Mouse (Mus musculus) heart, adult 2 months (tissue): ENCODE data around the gene Defb15.

Experiments
- CTCF ChIP-seq: fragments of 200-600 bp; IDR thresholded peaks from 2 replicates; pipeline ENCODE4 v1.8.1; 2022; ENCODE audit warnings: antibody characterized with exemption, mild to moderate bottlenecking, moderate library complexity
- POLR2A ChIP-seq: fragments of 200-500 bp; IDR thresholded peaks from 2 replicates; pipeline ENCODE4 v1.6.1; 2011; ENCODE audit warnings: mild to moderate bottlenecking, low read depth, low read length, control low read depth; ENCODE audit not compliant: insufficient read depth

DNA sequence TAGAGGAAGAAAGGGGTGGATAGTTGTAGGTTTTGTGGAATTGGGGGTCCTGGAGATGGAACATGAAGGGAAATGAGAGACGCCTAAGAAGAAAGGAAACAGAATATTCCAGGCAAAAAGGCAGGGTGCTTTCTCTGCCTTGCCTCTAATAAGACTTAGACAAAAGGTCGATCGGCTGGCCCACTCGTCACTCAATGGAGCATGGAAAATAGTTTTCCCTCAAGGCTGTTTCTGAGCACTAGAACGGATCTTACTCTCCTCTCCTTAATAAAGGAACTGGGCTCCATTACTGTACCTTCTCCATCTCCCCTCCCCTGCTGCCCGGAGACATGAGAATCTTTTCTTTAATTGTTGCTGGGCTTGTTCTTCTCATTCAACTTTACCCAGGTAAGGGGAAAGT, 14.0 kb upstream of the Defb15 start, which contains the start of gene Defb13:
- TF ChIP-seq CTCF, result no peak
- no peak for TF ChIP-seq POLR2A
